Mouse (Mus musculus) left cerebral cortex, postnatal 25 days (tissue): ENCODE measurements around the gene Cnot8. TPM values are rescaled to one million over a fixed set of nuclear protein-coding genes. Genes with fewer than 3 reads are reported as not detected.
"Not testable (repeated sequence)": the region's sequence is repeated elsewhere in the genome, so short reads cannot be mapped to it uniquely, and the experiment has no call there.

Source experiments
- DNase-seq, 2 experiments: peaks; one replicate each; pipeline ENCODE4 v3.0.0; 2022; ENCODE audit warnings: low spot score in 2 of 2, mixed read lengths in 1 of 2
- intact Hi-C: fragments of 180-260 bp; cut with DNase I; formaldehyde crosslinking; loops from one replicate; pipeline ENCODE4 v1.15.1; 2025
- total RNA-seq, 2 experiments: library from RNA; stranded (reverse); gene quantifications; 2 replicates each; pipeline ENCODE4 v1.2.3; 2021

Gene Cnot8
- total RNA-seq, result 10 to 100 TPM; 53.3 to 54.6 TPM

- intact Hi-C loops, result loop anchor here (5.0 kb wide), 2 partner anchors 97 to 198 kb away; partner anchors contain the start of gene Larp1
- peak; percentile 99 for DNase-seq
Measured at GRCm38 (mm10) chr11:58103697-58104306, at the start of gene Cnot8. Gene Cnot8, plus strand, starts transcription at chr11:58104153.

GRCm38 (mm10) chr11:58057455-58057854 lies 46.5 kb upstream of the Cnot8 start:
- peak; percentile 52 to 65 for DNase-seq
- intact Hi-C loops, result loop anchor here (1.0 kb wide), 1 partner anchor 106 kb away; no protein-coding TSS in a partner anchor

GRCm38 (mm10) chr11:58059752-58060151 lies 44.2 kb upstream of the Cnot8 start:
- intact Hi-C loops, DNase-seq: not testable (repeated sequence)

- DNase-seq, intact Hi-C loops: not testable (repeated sequence)
Measured at GRCm38 (mm10) chr11:58061218-58061617, 42.7 kb upstream of the Cnot8 start.

GRCm38 (mm10) chr11:58062586-58062985 lies 41.4 kb upstream of the Cnot8 start:
- DNase-seq, result no peak
- intact Hi-C loops, result no loop called here

- intact Hi-C loops, result no loop called here
- DNase-seq, result no peak
Measured at GRCm38 (mm10) chr11:58065025-58065424, 38.9 kb upstream of the Cnot8 start.

GRCm38 (mm10) chr11:58072978-58073377 lies 31.0 kb upstream of the Cnot8 start:
- no peak for DNase-seq
- intact Hi-C loops, result no loop called here

- intact Hi-C loops, result no loop called here
- no peak for DNase-seq
Measured at GRCm38 (mm10) chr11:58077270-58077669, 26.7 kb upstream of the Cnot8 start.

GRCm38 (mm10) chr11:58081716-58082115 lies 22.2 kb upstream of the Cnot8 start:
- intact Hi-C loops, result no loop called here
- DNase-seq, result no peak

GRCm38 (mm10) chr11:58092541-58092940 lies 11.4 kb upstream of the Cnot8 start:
- DNase-seq, result no peak
- intact Hi-C loops, result no loop called here

GRCm38 (mm10) chr11:58093021-58093528 lies 10.9 kb upstream of the Cnot8 start, which contains the start of gene Gm12248:
Gene Gm12248, minus strand, starts transcription at chr11:58093134.
- intact Hi-C loops, result no loop called here
- DNase-seq, result no peak

GRCm38 (mm10) chr11:58094766-58095165 lies 9.2 kb upstream of the Cnot8 start:
- no peak for DNase-seq
- intact Hi-C loops, result loop anchor here (5.0 kb wide), 1 partner anchor 142 kb away; no protein-coding TSS in a partner anchor

GRCm38 (mm10) chr11:58095561-58095960 lies 8.4 kb upstream of the Cnot8 start:
- no peak for DNase-seq
- intact Hi-C loops, result loop anchor here (5.0 kb wide), 1 partner anchor 143 kb away; no protein-coding TSS in a partner anchor

GRCm38 (mm10) chr11:58096160-58096559 lies 7.8 kb upstream of the Cnot8 start:
- no peak for DNase-seq
- intact Hi-C loops, result loop anchor here (5.0 kb wide), 1 partner anchor 144 kb away; no protein-coding TSS in a partner anchor

- no peak for DNase-seq
- intact Hi-C loops, result loop anchor here (5.0 kb wide), 1 partner anchor 145 kb away; no protein-coding TSS in a partner anchor
Measured at GRCm38 (mm10) chr11:58096821-58097620, 6.9 kb upstream of the Cnot8 start.

GRCm38 (mm10) chr11:58097621-58098365 lies 6.2 kb upstream of the Cnot8 start:
- intact Hi-C loops, result loop anchor here (5.0 kb wide), 1 partner anchor 145 kb away; no protein-coding TSS in a partner anchor
- DNase-seq, result no peak

GRCm38 (mm10) chr11:58098366-58098720 lies 5.6 kb upstream of the Cnot8 start:
- DNase-seq, result peak in 1 of 2 experiments; percentile 3
- intact Hi-C loops, result loop anchor here (5.0 kb wide), 1 partner anchor 146 kb away; no protein-coding TSS in a partner anchor

GRCm38 (mm10) chr11:58100006-58100405 lies 3.9 kb upstream of the Cnot8 start:
- no peak for DNase-seq
- intact Hi-C loops, result loop anchor here (5.0 kb wide), 2 partner anchors 93 to 202 kb away; partner anchors contain the start of gene Larp1

GRCm38 (mm10) chr11:58101194-58101720 lies 2.7 kb upstream of the Cnot8 start:
- intact Hi-C loops, result loop anchor here (5.0 kb wide), 2 partner anchors 94 to 201 kb away; partner anchors contain the start of gene Larp1
- DNase-seq, result no peak
